Mouse (Mus musculus) olfactory bulb, adult 2 months (tissue): ENCODE data around the gene Fnbp4.

ENCODE experiments used
- CTCF ChIP-seq: fragments of 200-500 bp; IDR thresholded peaks from 2 replicates; pipeline ENCODE4 v1.5.1; 2012; ENCODE audit warnings: low read depth, mild to moderate bottlenecking, low read length, moderate library complexity; ENCODE audit not compliant: insufficient read depth
- POLR2A ChIP-seq: fragments of 200-500 bp; IDR thresholded peaks from 2 replicates; pipeline ENCODE4 v1.6.1; 2012; ENCODE audit warnings: mild to moderate bottlenecking, low read depth, low read length, moderate library complexity; ENCODE audit not compliant: insufficient read depth

DNA sequence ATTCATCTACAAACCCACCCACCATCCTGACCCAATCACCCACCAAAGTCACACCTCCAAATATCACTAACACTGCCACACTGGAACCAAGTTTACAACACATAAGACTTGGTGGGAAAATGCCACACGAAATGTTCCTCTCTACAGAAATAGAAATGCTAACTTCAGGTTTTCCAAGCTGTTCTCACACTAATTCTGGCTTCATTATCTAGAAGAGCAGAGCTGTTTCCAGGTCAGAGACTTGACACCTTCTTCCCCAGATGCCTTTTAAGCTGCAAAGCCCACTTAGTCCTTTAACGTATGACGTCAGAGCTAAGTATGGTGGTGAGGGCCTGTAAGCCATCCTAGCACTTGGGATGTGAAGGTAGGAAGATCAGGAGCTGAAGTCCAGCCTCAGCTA lies 73.5 kb downstream of the Fnbp4 start:
- no peak for TF ChIP-seq POLR2A
- no peak for TF ChIP-seq CTCF
